Mouse (Mus musculus) liver, postnatal 0 days (tissue): ENCODE measurements around the gene Csde1. TPM values are rescaled to one million over a fixed set of nuclear protein-coding genes. Genes with fewer than 3 reads are reported as not detected.
A peak's percentile ranks its signal among the peaks of the same experiment; 100 is the strongest.

Source experiments
- ATAC-seq: fragments of 200-750 bp; cut with Nextera tagmentation; 2 replicates; pipeline ENCODE4 v1.8.0; 2017; ENCODE audit warnings: mild to moderate bottlenecking, moderate library complexity
- DNase-seq: peaks from one replicate; pipeline ENCODE4 v3.0.0-alpha.2; 2016
- H3K27ac ChIP-seq: fragments of 300-500 bp; sonication (generic); 2 replicates; pipeline ENCODE4 v1.5.1; 2014; ENCODE audit warnings: antibody characterized with exemption, moderate library complexity, mild to moderate bottlenecking, low read depth
- H3K27me3 ChIP-seq: fragments of 300-500 bp; sonication (generic); 2 replicates; pipeline ENCODE4 v1.6.1; 2014; ENCODE audit warnings: low read length, control low read depth, mixed read lengths; ENCODE audit not compliant: insufficient read depth
- H3K36me3 ChIP-seq: fragments of 300-500 bp; sonication (generic); replicated peaks from 2 replicates; pipeline ENCODE4 v1.6.1; 2014; ENCODE audit warnings: mild to moderate bottlenecking, control low read depth, low read length, moderate library complexity, mixed read lengths; ENCODE audit not compliant: insufficient read depth
- H3K4me1 ChIP-seq: fragments of 300-500 bp; sonication (generic); 2 replicates; pipeline ENCODE4 v1.6.1; 2014; ENCODE audit warnings: antibody characterized with exemption, mild to moderate bottlenecking, control low read depth; ENCODE audit not compliant: insufficient read depth
- H3K4me2 ChIP-seq: fragments of 300-500 bp; sonication (generic); 2 replicates; pipeline ENCODE4 v1.6.1; 2014; ENCODE audit warnings: low read depth, mild to moderate bottlenecking, low read length, moderate library complexity, mixed read lengths
- H3K4me3 ChIP-seq: fragments of 300-500 bp; sonication (generic); 2 replicates; pipeline ENCODE4 v1.5.1; 2014; ENCODE audit warnings: low read depth, low read length
- H3K9ac ChIP-seq: fragments of 300-500 bp; sonication (generic); replicated peaks from 2 replicates; pipeline ENCODE4 v1.6.1; 2014; ENCODE audit warnings: mild to moderate bottlenecking, moderate library complexity
- H3K9me3 ChIP-seq: fragments of 300-500 bp; sonication (generic); 2 replicates; pipeline ENCODE4 v1.6.1; 2016; ENCODE audit warnings: mild to moderate bottlenecking, control low read depth, low read length, mixed read lengths
- CTCF ChIP-seq: sonication (generic); IDR thresholded peaks from 2 replicates; pipeline ENCODE4 v1.5.1; 2016; ENCODE audit warnings: antibody characterized with exemption, low read depth
- EP300 ChIP-seq: IDR thresholded peaks from 2 replicates; pipeline ENCODE4 v1.6.1; 2016; ENCODE audit warnings: antibody characterized with exemption, low read depth, mild to moderate bottlenecking
- WGBS: fragments of 180-500 bp; shearing (Covaris S2); extraction: QIAGEN DNeasy Blood & Tissue Kit; methylation state at CpG from one replicate; pipeline ENCODE4 v1.1.7; 2014; ENCODE audit not compliant: insufficient replicate concordance; 5-methylcytosine and 5-hydroxymethylcytosine counted together
- polyA plus RNA-seq: library from polyadenylated mRNA; unstranded; fragments of >200 nt; fragmentation: Nextera tagmentation; extraction: Ambion mirVana; gene quantifications from 2 replicates; pipeline ENCODE4 v1.2.1, GENCODE M21; 2015

Gene Csde1
- polyA plus RNA-seq, 1 experiment from 2014 or later: 85.1 TPM

- peak; percentile 97 for DNase-seq
- Histone ChIP-seq H3K4me3 (peak within 1 kb of the TSS; percentile 80), H3K9ac (peak within 1 kb of the TSS; percentile 81), H3K9me3 (no peaks in the 10 kb centered on the region), H3K27me3 (no peaks in the 10 kb centered on the region), H3K27ac (peak within 1 kb of the TSS; percentile 79), H3K4me1 (peaks cover 7% of the 10 kb centered on the region), H3K4me2 (peak within 1 kb of the TSS; percentile 94), H3K36me3 (no peaks in the 10 kb centered on the region)
- ATAC-seq: peak; percentile 98
- no peak for TF ChIP-seq EP300
- 0 out of 2 replicates have a peak, but pooled peaks have one; percentile 7 for TF ChIP-seq CTCF
- 2% methylated on average over 70 of the region's 72 CpGs for WGBS
Measured at GRCm38 (mm10) chr3:103102454-103103390, 82.5 kb downstream of the Csde1 start, which contains the start of gene Dennd2c. Gene Dennd2c, plus strand, starts transcription at chr3:103102604.

Other genes starting within 250 kb of the Csde1 start
- 0.04 TPM in 1 of 2 replicates, not detected in the other for gene Tshb, start 237.7 kb upstream of the Csde1 start, polyA plus RNA-seq
- gene Sycp1, start 84.3 kb upstream of the Csde1 start, polyA plus RNA-seq: not detected in 2 replicates
- gene Nr1h5, start 56.3 kb upstream of the Csde1 start, polyA plus RNA-seq: 2.1 and 2.2 TPM in 2 replicates
- 15.8 and 18.4 TPM in 2 replicates for gene Sike1, start 24.7 kb upstream of the Csde1 start, polyA plus RNA-seq
- 16.2 and 19.4 TPM in 2 replicates for gene Nras, start 37.9 kb downstream of the Csde1 start, polyA plus RNA-seq
- gene Ampd1, start 53.6 kb downstream of the Csde1 start, polyA plus RNA-seq: 0.37 TPM in 1 of 2 replicates, not detected in the other
- gene Dennd2c, start 82.2 kb downstream of the Csde1 start, polyA plus RNA-seq: 2.7 and 2.8 TPM in 2 replicates
- gene Bcas2, start 151.2 kb downstream of the Csde1 start, polyA plus RNA-seq: 71.7 and 73.7 TPM in 2 replicates